1 mouse cellular context compared by ENCODE assay signal in genomic region chr5:108658611-108659010, GRCm38 (mm10).
TF ChIP-seq lines count a peak whose summit lies in the region.

No protein-coding gene starts in this region.

TF ChIP-seq in myocyte, 11 proteins besides CTCF, POLR2A, EP300 and RAD21:
- TF ChIP-seq E2F4 (IDR thresholded peaks at IDR 0.05; ENCODE audit: insufficient read depth): no peak
- TF ChIP-seq TCF12 (IDR thresholded peaks at IDR 0.05; ENCODE audit: insufficient read depth, poor library complexity, severe bottlenecking): no peak
